Mouse (Mus musculus) ES-E14 (cell line): ENCODE data around the gene Sh3d19. TPM values are rescaled to one million over a fixed set of nuclear protein-coding genes. Genes with fewer than 3 reads are reported as not detected.
A peak's percentile ranks its signal among the peaks of the same experiment; 100 is the strongest.

Experiments used
- DNase-seq: peaks from one replicate; pipeline ENCODE4 v3.0.0-alpha.2; 2013; ENCODE audit warnings: low read depth, low spot score
- H3K27ac ChIP-seq: 2 replicates; pipeline ENCODE4 v1.5.1; 2012; ENCODE audit warnings: low read depth, mild to moderate bottlenecking, low read length, moderate library complexity, mixed read lengths; ENCODE audit not compliant: poor library complexity, insufficient read depth, severe bottlenecking
- H3K36me3 ChIP-seq: 2 replicates; pipeline ENCODE4 v1.6.1; 2012; ENCODE audit warnings: mild to moderate bottlenecking, low read length, moderate library complexity, mixed read lengths; ENCODE audit not compliant: control insufficient read depth, poor library complexity, insufficient read depth, severe bottlenecking
- H3K4me1 ChIP-seq, 2 experiments: fragments of 150-350 bp in 1 of 2; sonication (generic) in 1 of 2; 2 replicates each; pipeline ENCODE4 v1.6.1; 2012; ENCODE audit warnings: low read length in 2 of 2, mild to moderate bottlenecking in 1 of 2, mixed read lengths in 1 of 2; ENCODE audit not compliant: control insufficient read depth in 2 of 2, insufficient read depth in 2 of 2, poor library complexity in 1 of 2
- H3K4me3 ChIP-seq, 2 experiments: fragments of 150-350 bp in 1 of 2; sonication (generic) in 1 of 2; 2 replicates each; pipeline ENCODE4 v1.5.1; 2012; ENCODE audit warnings: low read length in 2 of 2, low read depth in 1 of 2, mild to moderate bottlenecking in 1 of 2, mixed read lengths in 1 of 2; ENCODE audit not compliant: insufficient read depth in 1 of 2, poor library complexity in 1 of 2, severe bottlenecking in 1 of 2
- H3K9ac ChIP-seq: 2 replicates; pipeline ENCODE4 v1.6.1; 2012; ENCODE audit warnings: low read depth, mild to moderate bottlenecking, low read length, mixed read lengths; ENCODE audit not compliant: poor library complexity, insufficient read depth, severe bottlenecking
- H3K9me3 ChIP-seq: fragments of 150-350 bp; sonication (generic); 2 replicates; pipeline ENCODE4 v1.6.1; 2012; ENCODE audit warnings: low read depth, mild to moderate bottlenecking, low read length; ENCODE audit not compliant: control insufficient read depth, insufficient read depth
- CHD2 ChIP-seq: IDR thresholded peaks from 2 replicates; pipeline ENCODE4 v1.6.1; 2014; ENCODE audit warnings: mild to moderate bottlenecking, low read depth, low read length, inconsistent platforms
- HCFC1 ChIP-seq: IDR thresholded peaks from 2 replicates; pipeline ENCODE4 v1.6.1; 2012; ENCODE audit warnings: low read length, inconsistent platforms, borderline replicate concordance; ENCODE audit not compliant: insufficient read depth
- MAFK ChIP-seq: IDR thresholded peaks from 2 replicates; pipeline ENCODE4 v1.6.1; 2014; ENCODE audit warnings: mild to moderate bottlenecking, low read depth, low read length, inconsistent platforms; ENCODE audit not compliant: insufficient read depth
- ZC3H11A ChIP-seq: IDR thresholded peaks from 2 replicates; pipeline ENCODE4 v1.6.1; 2012; ENCODE audit warnings: low read depth, mild to moderate bottlenecking, inconsistent platforms, low read length, borderline replicate concordance
- ZNF384 ChIP-seq: IDR thresholded peaks from 2 replicates; pipeline ENCODE4 v1.6.1; 2012; ENCODE audit warnings: low read depth, low read length, inconsistent platforms
- in situ Hi-C, 2 experiments: fragments of 600-800 bp; cut with MboI; formaldehyde crosslinking; loops; one replicate each; pipeline ENCODE4 v1.15.1; 2025; ENCODE audit warnings: low sequenced_read_pairs in 2 of 2, inconsistent platforms in 1 of 2; ENCODE audit not compliant: unreplicated experiment in 2 of 2
- total RNA-seq: library from RNA; depleted of rRNA; stranded (reverse); fragments of 300-350 nt; gene quantifications from 2 replicates; pipeline ENCODE4 v1.2.3, GENCODE M21; 2012

Sh3d19 gene
- total RNA-seq, 1 experiment: 13.2 TPM

DNA sequence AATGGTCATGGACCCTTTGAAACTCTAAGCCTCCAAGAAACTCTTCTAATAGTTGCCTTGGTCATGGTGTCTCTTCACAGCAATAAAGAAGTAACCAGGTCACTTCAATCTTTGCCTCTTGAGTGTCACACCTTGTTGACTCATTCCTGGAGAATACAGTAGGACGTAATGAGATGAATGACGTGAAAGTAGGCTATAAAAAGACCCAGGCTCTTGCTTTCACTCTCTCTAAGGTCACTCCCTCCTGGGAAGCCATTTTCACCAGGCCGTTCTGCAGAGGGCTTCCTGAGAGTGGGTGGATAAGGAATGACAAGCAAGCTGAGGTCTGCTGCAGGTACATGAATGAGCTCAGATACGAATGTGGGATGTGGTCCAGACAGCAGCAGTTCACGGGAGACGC lies 40.5 kb downstream of the Sh3d19 start:
- no peak overlapping the region; the same call in 1 of the 2 replicates for H3K9ac ChIP-seq
- H3K27ac ChIP-seq: peak overlapping the region; percentile 89
- DNase-seq: no peak
- no peak for TF ChIP-seq ZNF384
- no peak for TF ChIP-seq ZC3H11A
- no peak for TF ChIP-seq MAFK
- no peak for TF ChIP-seq HCFC1
- no peak for TF ChIP-seq CHD2
- in situ Hi-C loops: no loop called here
- peaks cover 4% of the 10 kb centered on the region; the same call in 1 of the 2 replicates for H3K36me3 ChIP-seq
- no peaks in the 10 kb centered on the region for H3K9me3 ChIP-seq
- peaks cover 12 to 13% of the 10 kb centered on the region in 2 experiments for H3K4me1 ChIP-seq
- peak overlapping the region in 1 of 2 experiments; percentile 49; a peak in 1 of 4 replicates for H3K4me3 ChIP-seq

DNA sequence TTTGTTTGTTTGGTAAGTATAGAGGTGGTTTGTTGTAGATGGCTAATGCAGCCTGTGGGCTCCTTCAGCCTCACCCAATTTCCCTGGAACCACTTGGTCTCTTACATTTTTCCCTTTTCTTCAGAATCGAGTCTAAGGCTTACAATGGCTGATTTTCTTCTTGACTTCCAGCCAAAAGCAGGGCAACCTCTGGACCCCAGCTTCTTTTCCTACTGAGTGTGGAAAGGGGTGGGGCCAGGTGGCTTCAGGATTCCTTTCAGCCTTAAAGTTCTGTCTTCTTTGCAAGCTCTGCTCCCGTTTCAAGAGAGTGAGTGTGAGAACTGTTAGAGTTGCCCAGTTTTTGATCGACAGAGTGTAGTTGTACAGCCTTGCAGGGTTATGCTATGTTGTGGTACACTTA lies 40.9 kb downstream of the Sh3d19 start:
- TF ChIP-seq CHD2 (no peak), ZNF384 (no peak), HCFC1 (no peak), MAFK (no peak), ZC3H11A (no peak)
- peak overlapping the region in 1 of 2 experiments; percentile 49; a peak in 1 of 4 replicates for H3K4me3 ChIP-seq
- no peak for DNase-seq
- no peak overlapping the region; the same call in 1 of the 2 replicates for H3K9ac ChIP-seq
- peaks cover 4% of the 10 kb centered on the region; the same call in 1 of the 2 replicates for H3K36me3 ChIP-seq
- no peaks in the 10 kb centered on the region for H3K9me3 ChIP-seq
- in situ Hi-C loops: no loop called here
- peaks cover 12 to 13% of the 10 kb centered on the region in 2 experiments for H3K4me1 ChIP-seq
- peak overlapping the region; percentile 89 for H3K27ac ChIP-seq

DNA sequence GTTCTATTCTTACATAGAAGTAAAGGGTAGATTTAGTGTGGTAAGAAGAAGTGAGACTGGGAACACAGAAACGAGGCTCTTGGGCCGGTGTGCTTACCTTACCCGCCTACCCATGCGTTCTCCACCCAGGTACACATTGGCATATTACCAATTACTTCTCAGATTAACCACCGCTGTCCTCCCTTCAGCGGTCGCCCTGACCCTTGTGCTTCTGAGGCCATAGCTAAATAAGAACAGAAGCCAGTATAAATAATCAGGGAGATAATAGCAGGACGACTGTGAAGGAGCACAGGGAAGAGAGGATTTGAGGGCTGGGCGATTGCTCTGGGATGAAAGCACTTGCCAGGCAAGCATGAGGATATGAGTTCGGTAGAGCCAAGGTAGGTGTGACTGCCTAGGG lies 42.9 kb downstream of the Sh3d19 start:
- no peak overlapping the region for H3K27ac ChIP-seq
- no peak for DNase-seq
- TF ChIP-seq HCFC1 (no peak), ZC3H11A (no peak), MAFK (no peak), CHD2 (no peak), ZNF384 (no peak)
- peaks cover 12 to 13% of the 10 kb centered on the region in 2 experiments for H3K4me1 ChIP-seq
- no peaks in the 10 kb centered on the region for H3K36me3 ChIP-seq
- no peak overlapping the region for H3K9ac ChIP-seq
- no peaks in the 10 kb centered on the region for H3K9me3 ChIP-seq
- in situ Hi-C loops: no loop called here
- H3K4me3 ChIP-seq: no peak overlapping the region

DNA sequence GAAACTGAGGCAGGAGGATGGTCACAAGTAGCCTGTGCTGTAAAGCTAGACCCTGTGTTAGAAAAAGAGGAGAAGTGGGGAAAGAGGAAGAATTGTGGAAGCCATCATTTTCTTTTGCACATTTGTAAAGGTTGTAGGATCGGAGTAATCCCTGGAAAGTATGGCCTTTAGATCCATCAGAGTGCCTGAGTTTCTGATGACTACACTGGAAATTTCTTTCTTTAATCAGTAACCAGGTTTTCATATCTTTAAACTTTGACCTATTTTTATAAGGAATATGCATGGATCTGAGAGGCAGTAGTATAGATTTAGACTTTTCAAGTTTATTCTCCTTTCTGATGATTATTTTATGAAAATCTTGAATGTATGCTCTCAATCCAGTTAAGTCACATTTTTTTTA lies 46.1 kb downstream of the Sh3d19 start:
- TF ChIP-seq HCFC1 (no peak), CHD2 (no peak), MAFK (no peak), ZNF384 (no peak), ZC3H11A (no peak)
- H3K36me3 ChIP-seq: no peaks in the 10 kb centered on the region
- no peak overlapping the region for H3K4me3 ChIP-seq
- H3K9ac ChIP-seq: no peak overlapping the region
- H3K4me1 ChIP-seq: peaks cover 1 to 3% of the 10 kb centered on the region in 2 experiments; a peak in 3 of 4 replicates
- H3K9me3 ChIP-seq: no peaks in the 10 kb centered on the region
- DNase-seq: no peak
- no peak overlapping the region for H3K27ac ChIP-seq
- in situ Hi-C loops: no loop called here

DNA sequence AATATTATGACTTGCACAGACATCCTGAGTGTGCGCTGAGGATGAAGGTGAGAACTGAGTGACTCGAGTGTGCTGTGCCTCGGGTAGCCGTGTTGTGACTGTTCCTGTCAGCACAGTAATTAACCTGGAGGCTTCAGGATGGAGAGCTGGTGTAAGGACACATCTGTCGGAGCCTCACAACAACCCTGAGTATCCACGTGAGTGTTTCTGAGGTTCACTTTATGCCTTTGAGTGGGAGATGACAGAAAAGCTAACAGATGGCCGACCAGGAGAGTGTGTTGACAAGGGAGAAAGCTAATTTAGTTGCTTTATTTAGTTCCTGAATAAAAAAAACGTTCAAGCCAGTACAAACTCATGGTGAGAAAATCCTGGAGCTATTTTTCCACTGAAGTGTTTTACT lies 46.6 kb downstream of the Sh3d19 start:
- Histone ChIP-seq H3K9me3 (no peaks in the 10 kb centered on the region), H3K36me3 (no peaks in the 10 kb centered on the region), H3K4me1 (no peaks in the 10 kb centered on the region), H3K9ac (no peak overlapping the region), H3K4me3 (no peak overlapping the region), H3K27ac (no peak overlapping the region)
- no peak for DNase-seq
- no peak for TF ChIP-seq ZNF384
- in situ Hi-C loops: no loop called here
